Mouse (Mus musculus) liver, adult 2 months (tissue): ENCODE measurements around the gene Dnajc13.

ENCODE experiments used
- CTCF ChIP-seq: fragments of 200-500 bp; IDR thresholded peaks from 2 replicates; pipeline ENCODE4 v1.5.1; 2011; ENCODE audit warnings: low read depth, low read length, control low read depth
- POLR2A ChIP-seq: fragments of 200-500 bp; IDR thresholded peaks from 2 replicates; pipeline ENCODE4 v1.6.1; 2011; ENCODE audit warnings: low read length, control low read depth; ENCODE audit not compliant: insufficient read depth; ENCODE audit errors: extremely low read depth

GRCm38 (mm10) chr9:104188704-104189103 lies 74.0 kb downstream of the Dnajc13 start:
- TF ChIP-seq POLR2A (no peak), CTCF (no peak)
